Mouse (Mus musculus): ENCODE data around the gene Kiz.
A peak's percentile ranks its signal among the peaks of the same experiment; 100 is the strongest.

Gene Kiz

DNA sequence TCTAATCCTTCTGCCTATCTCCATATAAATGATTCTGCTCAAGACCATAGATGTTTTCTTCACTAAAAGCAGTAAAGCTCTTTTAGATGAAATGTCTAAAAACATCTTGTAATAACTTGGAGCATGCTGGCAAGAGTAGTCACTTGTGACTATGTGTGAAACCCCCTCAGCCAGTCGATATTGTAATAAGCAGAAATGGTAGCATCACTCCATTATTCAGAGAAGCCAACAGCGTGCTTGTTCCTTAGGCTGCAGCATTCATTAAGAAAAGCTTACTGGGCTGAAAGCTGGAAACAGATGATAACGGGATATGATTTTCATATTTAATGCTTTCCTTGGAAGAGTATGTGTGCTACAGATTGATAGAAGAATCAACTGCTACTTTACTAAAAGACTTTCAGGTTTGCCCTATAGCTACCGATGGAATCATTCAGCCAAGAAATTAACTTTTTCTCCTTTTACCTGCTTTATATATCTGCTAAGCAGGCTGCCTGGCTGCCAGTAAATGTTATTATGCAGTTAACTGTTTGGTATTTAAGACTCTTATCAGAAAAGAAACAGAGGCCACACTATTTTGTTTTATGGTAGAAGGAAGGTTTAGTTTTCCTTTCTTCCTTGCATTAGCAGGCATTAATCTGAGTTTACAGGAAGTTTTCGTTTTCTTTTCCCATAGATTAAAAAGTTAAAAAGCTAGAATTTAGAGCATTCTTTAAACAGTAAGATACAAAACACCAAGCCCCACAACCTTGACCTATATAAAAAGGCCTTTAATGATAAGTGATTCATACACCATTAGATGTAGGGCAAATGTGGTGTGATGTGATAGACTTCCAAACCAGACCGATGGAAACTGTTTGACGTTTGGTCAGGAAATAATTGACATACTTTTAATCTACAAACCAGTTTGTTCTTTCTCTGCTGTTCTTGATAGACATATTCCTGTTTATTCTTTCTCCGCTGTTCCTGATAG lies 15.9 kb downstream of the Kiz start:
- no peak for DNase-seq

DNA sequence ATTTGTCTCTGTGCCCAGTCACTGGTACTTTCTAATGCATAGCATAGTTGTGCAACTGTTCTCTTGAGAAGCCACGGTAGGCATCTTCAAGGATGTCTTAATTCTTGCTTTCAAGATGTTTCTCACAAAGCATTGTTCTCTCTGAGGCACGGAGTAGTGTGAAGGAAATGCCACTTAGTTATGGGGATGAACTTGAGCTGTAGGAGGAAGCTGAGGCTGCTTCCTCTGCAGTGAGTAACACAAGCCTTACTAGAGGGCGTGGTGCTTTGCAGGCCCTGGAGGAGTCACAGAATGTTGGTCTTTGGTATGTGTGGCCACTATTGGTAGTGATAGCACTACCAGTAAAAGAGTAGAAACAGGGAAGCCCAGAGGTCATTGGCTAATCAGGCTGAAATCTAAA lies 17.0 kb downstream of the Kiz start:
- DNase-seq, result no peak

DNA sequence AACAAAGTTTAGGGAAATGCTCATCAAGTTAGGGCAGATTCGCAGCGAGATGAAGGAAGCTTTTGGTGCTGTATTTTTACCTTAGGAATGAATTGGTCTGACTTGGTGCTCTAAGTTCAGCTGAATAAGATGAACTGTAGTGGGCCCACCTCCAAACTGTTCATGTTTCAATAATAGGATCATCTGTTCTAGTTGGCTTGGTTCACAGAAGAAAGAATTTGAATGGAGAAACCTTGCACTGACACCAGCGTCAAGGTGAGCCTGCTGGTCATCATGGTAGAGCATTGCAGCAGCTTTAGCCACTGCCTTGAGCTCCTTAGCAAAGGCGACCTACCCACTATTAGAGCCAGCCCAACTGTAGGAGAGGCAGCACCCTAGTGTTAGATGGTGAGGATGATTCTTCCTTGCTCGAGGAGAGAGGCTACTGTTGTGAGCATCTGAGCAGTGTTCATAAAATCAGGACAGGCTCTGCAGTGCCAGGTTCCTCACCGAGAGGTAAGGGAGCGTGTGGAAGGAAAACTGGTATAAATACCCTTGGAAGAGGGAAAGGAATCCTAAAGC lies 18.3 kb downstream of the Kiz start:
- no peak for DNase-seq

DNA sequence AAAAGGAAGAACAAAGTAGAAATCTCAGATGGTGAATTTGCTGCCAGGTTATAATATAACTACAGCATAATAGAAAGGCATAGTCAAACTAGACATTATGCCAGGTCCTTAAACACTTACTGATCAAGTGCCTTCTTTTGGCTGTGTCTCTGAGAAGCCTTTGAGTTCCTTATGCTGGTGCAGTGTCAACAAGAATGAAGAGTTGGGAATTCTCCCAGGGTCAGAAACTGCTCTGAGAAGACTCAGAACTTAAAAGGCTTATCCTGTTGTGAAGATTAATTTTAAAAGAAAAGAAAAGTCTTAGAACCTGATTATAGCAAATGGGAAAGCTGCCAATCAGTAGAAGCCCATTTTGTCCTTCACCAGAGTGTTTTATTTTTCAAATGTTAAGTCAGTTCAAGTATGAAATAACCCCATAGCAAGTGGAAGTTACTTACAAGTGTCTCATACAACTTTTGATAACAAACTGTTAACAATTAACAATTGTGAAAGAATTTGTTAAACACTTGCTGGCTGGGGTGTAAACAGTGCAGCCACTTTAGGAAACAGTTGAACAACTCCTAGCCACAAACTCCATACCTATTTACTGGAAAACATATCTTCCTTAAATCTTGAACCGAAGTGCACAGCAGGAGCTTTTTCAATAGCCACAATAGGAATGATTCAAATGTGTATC lies 21.9 kb downstream of the Kiz start:
- DNase-seq, result peak in 1 of 2 experiments; percentile 33

DNA sequence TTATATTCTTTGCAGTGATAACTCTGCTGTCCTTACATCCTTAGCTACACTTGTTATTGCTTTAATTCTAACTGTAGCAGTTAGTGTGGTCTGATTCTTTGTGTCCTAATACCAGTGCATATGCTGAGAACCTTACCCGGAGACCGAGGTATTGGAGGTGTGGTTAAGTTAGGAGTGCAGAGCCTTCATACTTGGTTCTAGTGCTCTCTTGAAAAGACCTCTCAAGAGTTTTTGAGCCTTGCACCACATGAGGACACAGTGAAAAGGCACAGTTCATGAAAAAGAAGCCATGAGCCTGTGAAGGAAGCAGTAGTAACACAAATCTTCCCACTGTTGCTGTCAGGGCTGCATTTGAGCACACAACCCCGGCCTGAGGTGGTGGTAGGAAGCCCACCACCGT lies 26.0 kb downstream of the Kiz start:
- DNase-seq, result peak in 1 of 2 experiments; percentile 48

DNA sequence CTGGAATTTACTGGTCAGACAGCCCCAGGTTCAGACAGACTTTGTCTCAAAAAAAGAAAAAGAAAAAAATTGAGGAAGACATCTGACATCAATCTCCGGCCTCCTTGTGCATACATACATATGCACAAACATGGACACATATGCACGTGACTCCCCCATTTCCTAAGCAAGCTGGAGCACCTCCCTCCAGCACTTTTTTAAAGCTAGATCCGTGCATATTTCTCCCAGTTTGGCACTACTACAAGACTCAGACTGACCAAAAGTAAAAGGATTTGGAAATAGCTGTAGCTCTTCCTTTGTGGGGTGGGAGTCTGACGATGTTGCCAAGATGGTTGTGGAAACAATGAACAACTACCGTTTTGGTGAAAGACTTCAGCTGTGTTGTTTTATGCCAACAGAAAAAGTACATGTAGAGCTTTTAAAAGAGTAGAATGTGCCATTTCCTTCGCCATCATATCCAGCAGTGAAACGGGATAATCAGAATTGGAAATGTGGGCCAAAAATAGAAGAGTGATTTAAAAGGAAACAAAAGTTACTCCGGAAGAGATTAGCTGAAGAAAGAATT lies 28.7 kb downstream of the Kiz start:
- DNase-seq, result no peak

DNA sequence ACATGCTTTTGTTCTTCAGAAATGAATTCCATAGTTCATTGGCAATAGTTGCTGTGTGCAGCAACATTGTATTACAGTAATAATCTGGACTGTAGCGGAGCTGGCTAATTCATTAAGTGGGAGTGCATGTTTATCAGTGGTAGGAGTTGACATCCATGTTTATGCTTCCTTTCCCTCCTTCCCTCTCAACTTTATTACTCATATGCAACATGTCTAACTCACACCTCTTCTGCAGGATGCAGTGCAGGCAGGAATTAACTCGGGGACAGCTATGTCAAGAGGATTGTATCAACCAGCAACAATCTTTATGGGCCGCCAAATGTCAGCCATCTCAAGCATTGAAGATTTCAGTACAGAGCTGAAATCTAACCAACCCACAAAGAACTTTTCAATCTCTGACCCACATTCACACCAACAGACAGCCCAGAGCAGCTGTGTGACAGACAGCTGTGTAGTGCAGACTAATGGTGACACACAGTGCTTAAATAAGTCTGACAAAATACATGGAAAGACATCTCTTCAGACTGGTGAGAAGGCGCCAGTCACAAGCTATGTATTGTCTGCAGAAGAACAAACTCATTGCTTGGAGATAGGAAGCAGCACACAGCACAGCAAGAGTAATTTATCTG lies 33.2 kb downstream of the Kiz start:
- no peak for DNase-seq

DNA sequence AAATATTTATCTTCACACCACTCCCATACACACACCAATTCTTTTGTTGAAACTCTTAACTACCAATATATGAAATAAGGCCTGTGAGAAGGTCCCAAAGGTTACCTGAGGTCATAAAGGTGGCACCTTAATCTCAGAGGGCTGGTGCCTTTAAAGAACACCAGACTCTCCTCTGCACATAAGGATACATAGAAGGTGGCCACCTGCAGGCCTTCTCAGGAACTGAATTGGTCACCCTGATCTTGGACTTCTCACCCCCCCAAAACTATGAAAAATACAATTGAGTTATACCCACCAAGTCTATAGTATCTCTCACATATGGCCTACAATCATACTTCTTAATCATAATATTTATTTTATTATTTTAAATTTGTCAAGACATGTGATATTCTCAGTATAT lies 43.3 kb downstream of the Kiz start:
- peak in 1 of 2 experiments; percentile 24 for DNase-seq

DNA sequence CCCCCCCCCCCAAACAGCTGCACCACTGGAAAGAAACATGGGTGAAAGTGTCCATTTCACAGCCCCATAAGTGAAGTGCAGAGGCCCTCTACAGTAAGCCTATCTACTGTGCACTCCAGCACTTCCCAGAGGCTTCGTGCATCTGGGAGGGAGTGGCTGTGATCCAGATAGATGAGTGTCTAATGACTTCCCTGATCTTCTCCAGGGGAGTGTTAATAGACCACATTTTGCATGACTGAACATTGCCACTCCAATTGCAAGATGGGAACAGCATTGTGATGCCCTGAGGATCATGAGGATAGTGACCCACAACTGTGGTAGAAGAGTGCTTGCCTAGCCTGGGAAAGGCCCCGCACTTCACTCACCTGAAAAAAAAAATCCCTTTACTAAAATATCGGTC lies 60.4 kb downstream of the Kiz start:
- no peak for DNase-seq

DNA sequence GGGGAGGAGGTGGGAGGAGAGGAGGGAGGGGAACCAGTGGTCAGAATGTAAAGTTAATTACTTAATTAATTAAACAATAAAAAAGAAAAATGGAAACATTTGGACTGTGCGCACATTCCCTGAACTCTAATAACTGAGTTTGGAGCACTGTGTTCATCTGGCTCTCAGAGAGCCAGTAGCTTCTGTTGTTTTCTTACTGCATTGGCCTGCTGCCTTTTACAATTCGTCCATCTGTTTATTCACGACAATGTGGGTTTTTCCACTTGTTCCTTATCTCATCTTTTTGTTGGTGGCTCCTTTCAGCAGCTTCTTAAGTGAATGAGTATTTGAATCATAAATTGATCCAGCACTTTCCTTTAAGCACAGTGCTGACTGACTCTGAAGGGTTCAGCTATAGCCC lies 62.1 kb downstream of the Kiz start:
- DNase-seq, result no peak

DNA sequence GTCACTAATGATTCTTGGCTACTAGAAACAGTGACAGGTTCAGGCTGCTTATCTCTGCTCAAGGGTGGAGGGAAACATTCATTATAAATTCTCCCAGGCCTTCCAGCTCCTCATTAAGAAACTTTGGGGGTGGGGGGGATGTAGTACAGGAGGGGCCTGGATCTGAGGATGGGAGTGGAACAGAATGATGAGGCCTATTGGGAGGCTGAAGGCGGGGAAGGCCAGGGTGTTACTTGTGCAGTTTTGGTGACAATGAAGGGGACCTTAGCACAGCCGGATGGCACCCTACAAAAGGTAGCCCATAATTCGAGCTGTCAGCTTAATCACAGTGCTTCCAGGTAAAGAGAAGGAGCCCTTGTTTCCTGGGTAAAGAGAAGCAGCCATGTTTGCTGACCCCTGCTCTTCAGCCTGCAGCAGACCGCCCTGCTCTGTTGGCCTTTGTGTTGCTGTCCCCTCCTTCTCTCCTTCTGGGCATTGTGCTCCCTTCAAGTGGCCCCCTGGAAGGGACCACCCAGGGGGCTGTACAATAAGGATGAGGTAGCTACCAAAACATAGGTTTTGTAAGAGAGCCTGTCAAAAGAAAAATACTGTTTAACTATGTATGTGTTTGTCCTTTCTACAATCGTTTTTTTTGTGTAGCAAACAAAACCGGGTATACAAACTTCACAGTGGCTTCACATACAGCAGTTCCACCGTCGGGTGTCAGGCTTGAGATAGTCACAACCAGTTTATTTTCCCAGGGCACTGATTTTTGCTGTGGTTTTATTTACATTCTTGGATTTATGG lies 64.9 kb downstream of the Kiz start:
- DNase-seq, result no peak

DNA sequence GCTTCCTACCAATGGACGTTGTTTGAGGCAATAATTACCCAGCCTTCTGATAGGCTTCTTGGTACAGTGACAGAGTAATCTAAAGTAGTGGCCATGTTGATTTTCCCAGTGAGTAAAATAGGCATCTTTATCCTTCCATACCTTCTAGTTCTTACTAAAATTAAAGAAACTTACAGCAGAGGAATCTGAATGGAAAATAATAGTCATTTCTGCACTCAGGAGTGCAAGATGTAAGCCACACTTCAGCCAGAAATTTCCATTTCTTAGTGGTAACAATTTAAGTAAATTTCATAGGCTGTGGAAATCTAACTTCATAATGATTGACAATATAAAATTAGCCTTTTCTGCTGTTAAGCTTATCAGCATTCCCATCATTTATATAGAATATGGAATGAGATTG lies 69.6 kb downstream of the Kiz start:
- no peak for DNase-seq

DNA sequence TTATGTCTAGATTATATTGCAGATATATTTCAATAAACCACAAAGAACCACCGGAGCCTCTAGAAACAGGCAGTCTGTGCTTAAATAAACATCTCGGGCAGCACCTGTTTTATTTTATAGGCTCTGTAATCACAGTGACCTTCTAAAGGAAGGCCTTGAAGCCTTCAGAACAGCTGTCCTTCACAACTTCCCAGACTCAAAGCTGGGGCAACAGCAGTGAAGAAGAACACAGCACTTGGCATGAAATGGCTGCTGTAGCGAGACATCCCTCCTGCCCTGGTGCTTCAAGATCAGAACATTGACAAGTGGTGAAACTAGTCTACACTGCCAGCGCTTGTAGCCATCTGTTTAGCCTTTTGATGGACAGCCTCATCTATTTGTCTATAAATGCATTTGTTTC lies 70.2 kb downstream of the Kiz start:
- DNase-seq, result no peak

DNA sequence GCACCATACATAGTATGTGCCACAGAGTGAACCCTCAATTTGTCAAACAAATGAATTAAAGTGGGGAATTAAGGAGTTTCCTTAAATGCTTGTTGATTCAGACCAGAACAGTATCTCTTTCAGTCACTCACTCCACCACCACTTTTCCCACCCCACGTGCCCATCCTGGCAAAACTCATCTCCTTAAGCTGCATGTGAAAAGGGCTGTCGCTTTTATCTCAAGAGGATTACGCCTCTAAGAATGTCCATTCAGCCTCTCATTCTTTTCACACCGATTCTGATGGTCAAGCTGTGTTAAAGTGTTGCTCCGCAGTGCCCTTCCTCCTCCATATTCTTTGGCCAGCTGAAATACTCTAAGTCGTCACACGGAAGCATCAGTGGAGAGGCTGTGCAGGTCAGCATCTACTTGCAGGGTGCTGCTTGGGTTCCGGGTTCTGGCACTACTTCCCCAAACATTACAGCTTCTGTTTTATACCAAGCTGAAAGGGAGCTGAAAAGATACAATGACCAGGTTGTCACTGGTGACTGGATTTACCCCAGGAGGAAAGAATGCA lies 92.6 kb downstream of the Kiz start:
- DNase-seq, result no peak

DNA sequence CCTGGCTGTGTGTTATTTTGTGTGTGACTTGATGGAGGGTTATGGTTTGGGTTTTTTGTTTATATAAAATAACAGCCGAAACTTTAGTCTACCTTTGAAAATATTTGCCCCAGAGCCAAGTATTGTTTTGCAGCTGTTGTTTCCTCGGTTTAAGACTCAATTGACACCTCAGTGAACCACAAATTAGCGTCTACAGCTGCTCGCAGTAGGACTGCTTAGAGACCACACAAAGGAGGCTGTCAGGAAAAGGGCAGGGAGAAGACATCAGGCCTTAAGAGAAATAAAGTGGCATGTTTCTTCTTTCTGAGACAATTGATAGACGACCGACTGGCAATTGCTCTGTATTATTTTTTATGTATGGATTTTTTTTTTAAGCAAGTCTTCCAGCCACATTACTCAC lies 100.7 kb downstream of the Kiz start:
- no peak for DNase-seq

DNA sequence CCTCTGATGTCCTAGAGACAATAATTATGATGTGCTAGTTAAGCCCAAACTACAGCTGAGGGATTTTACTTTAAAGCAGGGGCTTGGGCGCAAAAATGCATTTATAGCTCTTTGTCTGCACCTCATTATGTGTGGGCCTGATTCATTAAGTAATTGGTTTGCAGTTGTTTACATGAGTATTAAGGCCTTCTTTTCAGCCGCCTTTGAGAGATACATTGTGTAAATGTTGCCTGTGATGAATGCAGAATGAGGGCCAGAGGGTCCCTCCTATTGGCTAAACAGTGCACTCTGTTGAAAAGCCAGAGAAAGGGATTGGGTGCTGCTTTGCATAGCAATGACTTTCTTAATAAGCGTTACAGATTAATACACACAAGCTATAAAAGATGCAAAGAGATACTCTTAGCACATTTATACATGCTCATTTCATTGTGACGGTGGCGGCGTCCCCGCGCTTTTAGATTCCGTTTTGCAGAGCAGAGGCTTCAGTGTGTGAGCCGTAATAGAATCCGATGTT lies 102.8 kb downstream of the Kiz start:
- no peak for DNase-seq

DNA sequence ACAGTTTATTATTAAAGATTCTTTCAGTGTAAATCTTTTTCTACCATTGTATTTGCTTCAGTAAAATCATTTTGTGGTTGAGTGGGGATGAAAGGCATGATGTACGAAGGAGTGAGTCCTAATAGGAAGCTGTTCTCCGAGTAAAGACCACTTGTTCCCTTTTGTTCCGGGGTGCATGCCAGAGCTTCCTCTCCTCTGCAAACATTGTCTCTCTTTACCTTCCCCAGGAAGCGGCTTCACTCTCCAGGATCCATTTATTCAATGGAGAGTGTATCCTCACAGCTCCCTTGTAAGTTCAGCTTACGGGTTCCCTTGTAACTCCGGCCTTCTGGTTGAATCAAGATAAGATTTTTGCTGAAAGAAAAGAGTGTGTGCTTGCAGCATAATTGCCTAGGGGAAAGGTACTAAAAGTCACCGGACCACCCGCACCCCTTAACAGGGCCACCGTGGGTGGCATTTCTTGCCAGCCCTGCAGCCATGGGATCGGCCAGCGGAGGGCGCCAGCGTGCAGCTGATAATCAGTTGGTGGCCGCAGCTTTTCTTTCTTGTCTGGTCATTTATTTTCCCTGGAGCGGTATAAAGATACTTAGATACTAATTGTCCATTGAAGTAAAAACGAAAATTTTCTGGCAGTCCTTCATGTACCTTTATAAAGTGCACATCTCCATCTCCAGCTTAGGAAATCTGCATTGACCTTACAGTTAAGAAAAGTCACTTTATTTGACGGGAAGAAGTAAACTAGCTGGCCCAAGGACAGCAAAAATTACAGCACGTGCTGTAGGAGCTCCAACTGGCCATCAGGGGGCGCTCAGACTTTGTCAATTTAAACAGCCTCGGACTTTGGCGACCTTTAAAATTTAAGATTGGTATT lies 103.5 kb downstream of the Kiz start:
- DNase-seq, result peak; percentile 68 to 74

DNA sequence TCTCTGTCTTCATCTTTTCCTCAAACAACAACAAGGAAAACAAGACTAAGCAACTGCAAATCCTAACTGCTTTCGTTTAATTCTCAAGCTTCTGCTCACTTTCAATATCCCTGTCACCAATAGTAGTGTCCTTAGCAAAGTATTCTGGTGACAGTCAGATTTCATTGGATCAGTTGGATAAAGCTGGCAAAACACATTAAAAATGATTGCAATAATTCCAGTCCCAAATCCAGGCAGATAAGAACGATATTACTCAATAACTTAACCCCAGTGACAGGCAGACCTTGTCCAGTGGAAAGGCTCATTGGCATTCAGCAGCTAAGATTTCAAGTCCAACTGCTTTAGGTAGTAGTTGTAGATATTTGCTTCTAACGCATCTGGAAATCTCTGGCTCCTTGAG lies 119.4 kb downstream of the Kiz start:
- DNase-seq, result no peak

DNA sequence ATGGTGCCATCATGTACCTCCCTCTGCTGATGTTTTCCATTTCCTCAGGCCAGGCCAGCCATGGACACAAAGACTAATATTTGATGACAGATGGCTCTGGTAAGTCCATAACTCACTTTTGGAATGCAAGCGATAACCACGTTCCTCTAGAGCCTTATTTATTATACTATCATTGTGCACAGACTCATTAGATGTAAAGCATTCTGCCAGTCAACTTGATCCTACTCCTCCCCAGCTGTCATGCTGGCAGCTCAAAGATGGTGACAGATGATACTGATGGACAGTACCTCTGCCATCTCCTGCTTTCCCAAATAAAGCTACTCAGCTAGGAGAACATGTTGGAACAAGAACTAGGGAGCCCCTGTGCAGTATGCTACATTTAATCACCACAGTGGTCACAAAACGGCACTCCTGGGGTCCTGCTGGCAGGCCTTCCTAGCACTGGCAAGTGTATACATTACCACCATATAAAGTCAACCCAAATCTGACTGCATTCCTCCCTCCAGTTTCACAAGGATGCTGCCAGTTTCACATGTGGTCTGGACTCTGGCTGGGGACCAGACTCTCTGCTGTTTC lies 119.9 kb downstream of the Kiz start:
- no peak for DNase-seq

DNA sequence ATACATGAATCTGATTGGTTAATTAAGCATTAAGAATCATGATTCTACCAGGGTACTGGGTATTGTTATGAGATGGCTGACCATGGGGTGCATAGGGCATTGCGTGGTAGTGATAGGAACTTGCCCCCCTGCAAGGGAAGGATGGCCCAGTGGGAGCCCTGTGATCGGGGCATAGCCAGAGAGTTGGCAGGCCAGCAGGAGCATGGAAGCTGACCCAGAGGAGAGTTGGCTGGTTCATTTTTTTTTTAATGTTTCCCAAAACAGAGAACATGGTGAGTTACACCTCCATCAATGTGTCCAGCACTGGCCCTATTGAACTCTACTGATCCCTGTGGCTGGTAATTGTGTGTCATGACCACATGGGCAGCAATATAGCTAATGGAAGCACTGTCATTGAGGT lies 127.1 kb downstream of the Kiz start:
- DNase-seq, result no peak
